Mouse (Mus musculus): ENCODE data around the gene Slco2b1.

DNA sequence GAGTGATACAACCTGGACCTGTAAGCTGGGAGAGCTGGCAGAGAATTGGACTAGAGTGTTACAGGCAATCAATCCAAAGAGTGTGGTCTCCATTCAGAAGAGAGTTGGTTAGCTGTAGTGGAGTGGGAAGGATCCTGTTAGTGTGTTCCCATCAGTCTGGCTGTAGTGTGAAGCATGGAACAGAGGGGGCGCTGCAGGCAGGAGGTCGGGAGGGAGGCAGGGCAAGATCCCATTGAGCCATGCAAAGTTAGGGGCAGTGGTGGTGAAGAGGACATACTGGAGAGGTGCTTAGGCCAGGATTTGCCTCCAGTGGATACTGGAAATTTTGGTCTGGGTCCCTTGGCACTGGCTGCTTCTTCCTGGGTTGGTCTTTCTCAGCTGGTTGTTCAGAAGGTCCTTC is 92.9 kb downstream of the Slco2b1 start:
- no peak for TF ChIP-seq CTCF (IDR thresholded peaks at IDR 0.05; ENCODE audit: low read depth, low read length)
- TF ChIP-seq GATA1 (IDR thresholded peaks at IDR 0.05; ENCODE audit: borderline replicate concordance, low read length): no peak
- TF ChIP-seq TAL1 (conservative IDR thresholded peaks at IDR 0.05; ENCODE audit: low read depth, low read length): no peak

Data from G1E (cell line).